Mouse (Mus musculus): ENCODE data around the gene Lrp1. TPM values are rescaled to one million over a fixed set of nuclear protein-coding genes. Genes with fewer than 3 reads are reported as not detected.
"Not testable (repeated sequence)": the region's sequence is repeated elsewhere in the genome, so short reads cannot be mapped to it uniquely, and the experiment has no call there.

Lrp1 gene
- polyA plus RNA-seq, 1 experiment from 2014 or later: 34.6 TPM

GRCm38 (mm10) chr10:127657617-127658016 lies 36.7 kb upstream of the Lrp1 start:
- not testable (repeated sequence) for H3K4me2 ChIP-seq; H3K36me3 ChIP-seq (ENCODE audit: control insufficient read depth, insufficient read depth, low read length); ATAC-seq (replicated peaks; ENCODE audit: insufficient number of reproducible peaks, low FRiP score, low TSS enrichment); H3K9me3 ChIP-seq (replicated peaks; ENCODE audit: control insufficient read depth, low read length); H3K9ac ChIP-seq (ENCODE audit: low read depth, low read length); H3K27me3 ChIP-seq (ENCODE audit: control insufficient read depth, insufficient read depth, low read length); H3K27ac ChIP-seq (ENCODE audit: low read depth, low read length); H3K4me3 ChIP-seq (ENCODE audit: low read depth, low read length)
- H3K4me1 ChIP-seq (ENCODE audit: control insufficient read depth, insufficient read depth, low read length): peaks cover 24% of the 10 kb centered on the region
- WGBS (ENCODE audit: insufficient replicate concordance): 42% methylated on average over 6 of the region's 6 CpGs

GRCm38 (mm10) chr10:127654970-127655579 lies 34.1 kb upstream of the Lrp1 start:
- peaks cover 16% of the 10 kb centered on the region for H3K36me3 ChIP-seq (ENCODE audit: control insufficient read depth, insufficient read depth, low read length)
- H3K4me1 ChIP-seq (ENCODE audit: control insufficient read depth, insufficient read depth, low read length): peaks cover 3% of the 10 kb centered on the region
- H3K27me3 ChIP-seq (ENCODE audit: control insufficient read depth, insufficient read depth, low read length): no peaks in the 10 kb centered on the region
- no peaks in the 10 kb centered on the region for H3K9me3 ChIP-seq (replicated peaks; ENCODE audit: control insufficient read depth, low read length)
- no peak overlapping the region for H3K27ac ChIP-seq (ENCODE audit: low read depth, low read length)
- H3K4me3 ChIP-seq (ENCODE audit: low read depth, low read length): no peak overlapping the region
- 73% methylated on average over 16 of the region's 16 CpGs for WGBS (ENCODE audit: insufficient replicate concordance)
- no peak overlapping the region for H3K4me2 ChIP-seq
- no peak for ATAC-seq (replicated peaks; ENCODE audit: insufficient number of reproducible peaks, low FRiP score, low TSS enrichment)
- H3K9ac ChIP-seq (ENCODE audit: low read depth, low read length): no peak overlapping the region

DNA sequence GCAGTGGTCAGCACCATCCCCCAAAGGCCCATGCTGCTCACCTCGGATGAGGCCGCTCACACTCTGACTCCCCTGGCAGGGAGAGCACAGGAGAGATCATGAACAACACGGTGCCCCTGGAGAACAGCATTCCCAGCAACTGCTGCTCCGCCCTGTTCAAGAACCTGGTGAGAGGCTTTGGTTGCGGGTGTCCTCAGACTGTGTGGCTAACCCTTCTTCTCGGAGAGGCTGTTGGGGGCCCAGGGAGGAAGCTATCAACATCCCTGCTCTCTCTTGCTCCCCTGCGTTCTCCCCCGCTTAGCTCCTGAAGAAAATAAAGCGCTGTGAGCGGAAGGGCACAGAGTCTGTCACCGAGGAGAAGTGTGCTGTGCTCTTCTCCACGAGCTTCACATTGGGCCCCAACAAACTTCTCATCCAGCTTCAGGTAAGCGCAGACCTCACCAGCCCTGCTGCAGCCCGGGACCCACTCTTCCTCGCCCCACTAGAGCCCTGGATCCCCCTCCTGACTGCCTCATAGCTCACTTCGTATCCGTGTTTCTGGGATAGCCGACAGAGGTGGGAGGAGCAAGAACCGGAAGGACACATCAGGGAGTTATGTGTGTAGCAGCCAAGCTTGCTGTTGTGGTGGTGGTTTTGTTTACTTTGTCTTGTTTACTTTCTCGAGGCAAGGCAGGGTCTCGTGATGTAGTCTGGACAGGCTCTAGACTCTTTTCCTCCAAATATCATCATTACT lies 32.1 kb upstream of the Lrp1 start:
- Histone ChIP-seq H3K36me3 (ENCODE audit: control insufficient read depth, insufficient read depth, low read length) (peaks cover 16% of the 10 kb centered on the region), H3K27me3 (ENCODE audit: control insufficient read depth, insufficient read depth, low read length) (no peaks in the 10 kb centered on the region), H3K9me3 (replicated peaks; ENCODE audit: control insufficient read depth, low read length) (no peaks in the 10 kb centered on the region), H3K27ac (ENCODE audit: low read depth, low read length) (no peak overlapping the region), H3K9ac (ENCODE audit: low read depth, low read length) (no peak overlapping the region), H3K4me3 (ENCODE audit: low read depth, low read length) (peak overlapping the region; percentile 14; the same call in 1 of the 2 replicates), H3K4me1 (ENCODE audit: control insufficient read depth, insufficient read depth, low read length) (peaks cover 3% of the 10 kb centered on the region), H3K4me2 (no peak overlapping the region)
- no peak for ATAC-seq (replicated peaks; ENCODE audit: insufficient number of reproducible peaks, low FRiP score, low TSS enrichment)
- WGBS (ENCODE audit: insufficient replicate concordance): 37% methylated on average over 21 of the region's 21 CpGs

DNA sequence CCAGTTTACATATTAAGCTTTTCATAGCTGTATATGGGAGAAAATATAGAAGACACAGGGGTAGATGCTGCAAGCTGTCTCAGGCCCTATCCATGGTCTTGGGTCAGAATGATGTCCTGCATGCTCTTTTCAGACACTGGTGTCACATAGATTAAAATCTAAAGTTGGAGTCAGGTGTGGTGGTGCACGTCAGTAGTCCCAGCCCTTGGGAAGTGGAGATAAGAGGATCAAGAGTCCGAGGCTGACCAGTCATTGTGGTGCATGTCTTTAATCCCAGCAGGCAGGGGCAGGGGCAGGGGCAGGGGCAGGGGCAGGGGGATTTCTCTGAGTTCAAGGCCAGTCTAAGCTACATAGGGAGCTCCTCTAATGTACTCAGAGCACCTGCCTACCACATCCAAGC lies 24.8 kb upstream of the Lrp1 start:
- Histone ChIP-seq H3K27me3 (ENCODE audit: control insufficient read depth, insufficient read depth, low read length) (no peaks in the 10 kb centered on the region), H3K4me1 (ENCODE audit: control insufficient read depth, insufficient read depth, low read length) (peaks cover 12% of the 10 kb centered on the region), H3K9ac (ENCODE audit: low read depth, low read length) (no peak overlapping the region), H3K4me2 (no peak overlapping the region), H3K27ac (ENCODE audit: low read depth, low read length) (no peak overlapping the region), H3K4me3 (ENCODE audit: low read depth, low read length) (no peak overlapping the region), H3K9me3 (replicated peaks; ENCODE audit: control insufficient read depth, low read length) (no peaks in the 10 kb centered on the region), H3K36me3 (ENCODE audit: control insufficient read depth, insufficient read depth, low read length) (peaks cover under 1% of the 10 kb centered on the region)
- 44% methylated on average over 2 of the region's 2 CpGs for WGBS (ENCODE audit: insufficient replicate concordance)
- ATAC-seq (replicated peaks; ENCODE audit: insufficient number of reproducible peaks, low FRiP score, low TSS enrichment): no peak

GRCm38 (mm10) chr10:127643553-127644238 lies 22.7 kb upstream of the Lrp1 start:
- Histone ChIP-seq H3K4me3 (ENCODE audit: low read depth, low read length) (peak overlapping the region; percentile 69), H3K27ac (ENCODE audit: low read depth, low read length) (peak overlapping the region; percentile 91), H3K9me3 (replicated peaks; ENCODE audit: control insufficient read depth, low read length) (no peaks in the 10 kb centered on the region), H3K36me3 (ENCODE audit: control insufficient read depth, insufficient read depth, low read length) (no peaks in the 10 kb centered on the region), H3K9ac (ENCODE audit: low read depth, low read length) (peak overlapping the region; percentile 86), H3K4me1 (ENCODE audit: control insufficient read depth, insufficient read depth, low read length) (peaks cover 12% of the 10 kb centered on the region), H3K4me2 (peak overlapping the region; percentile 94), H3K27me3 (ENCODE audit: control insufficient read depth, insufficient read depth, low read length) (no peaks in the 10 kb centered on the region)
- ATAC-seq (replicated peaks; ENCODE audit: insufficient number of reproducible peaks, low FRiP score, low TSS enrichment): peak; percentile 77
- WGBS (ENCODE audit: insufficient replicate concordance): 1% methylated on average over 25 of the region's 25 CpGs

DNA sequence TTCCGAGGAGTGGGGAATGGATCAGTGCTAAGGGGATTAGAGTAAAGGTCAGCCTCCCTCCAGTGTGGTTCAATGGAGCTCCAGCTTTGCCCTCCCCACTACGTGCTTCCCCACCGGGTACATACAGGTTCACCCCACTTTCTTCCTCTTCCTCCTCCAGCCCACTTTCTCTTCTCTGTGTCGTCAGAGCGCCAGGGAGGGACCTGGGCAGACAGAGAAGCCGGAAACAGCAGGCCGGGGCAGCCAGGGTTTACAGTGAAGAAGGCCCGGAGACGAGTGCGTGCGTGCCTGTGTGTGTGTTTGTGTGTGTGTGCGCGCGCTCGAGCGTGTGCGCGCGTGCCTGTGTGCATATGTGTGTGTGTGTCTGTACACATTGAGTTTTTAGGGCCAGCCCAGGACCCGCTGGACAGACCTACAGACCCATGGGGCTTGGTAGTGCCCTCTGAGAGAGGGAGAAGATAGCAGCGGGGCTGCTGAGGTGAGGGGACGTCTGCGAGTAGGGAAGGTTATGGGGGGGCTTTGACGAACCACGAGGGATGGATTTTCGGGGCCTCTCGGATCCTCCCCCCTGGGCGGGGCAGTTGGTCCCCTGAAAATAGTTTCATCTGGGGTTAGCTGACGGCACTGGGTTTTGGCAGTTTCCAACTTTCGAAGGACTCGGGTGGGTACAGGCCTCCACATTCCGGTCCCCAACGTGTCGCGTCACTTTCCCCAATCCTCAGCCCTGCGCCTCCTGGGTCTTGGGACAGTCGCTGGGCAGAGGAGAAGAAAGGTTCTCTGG lies 22.0 kb upstream of the Lrp1 start, which contains the start of gene Stat6:
Gene Stat6, plus strand, starts transcription at position 215 of the 781 bp plus-strand sequence.
- WGBS (ENCODE audit: insufficient replicate concordance): 3% methylated on average over 36 of the region's 37 CpGs
- ATAC-seq (replicated peaks; ENCODE audit: insufficient number of reproducible peaks, low FRiP score, low TSS enrichment): peak; percentile 61
- H3K27me3 ChIP-seq (ENCODE audit: control insufficient read depth, insufficient read depth, low read length): no peaks in the 10 kb centered on the region

DNA sequence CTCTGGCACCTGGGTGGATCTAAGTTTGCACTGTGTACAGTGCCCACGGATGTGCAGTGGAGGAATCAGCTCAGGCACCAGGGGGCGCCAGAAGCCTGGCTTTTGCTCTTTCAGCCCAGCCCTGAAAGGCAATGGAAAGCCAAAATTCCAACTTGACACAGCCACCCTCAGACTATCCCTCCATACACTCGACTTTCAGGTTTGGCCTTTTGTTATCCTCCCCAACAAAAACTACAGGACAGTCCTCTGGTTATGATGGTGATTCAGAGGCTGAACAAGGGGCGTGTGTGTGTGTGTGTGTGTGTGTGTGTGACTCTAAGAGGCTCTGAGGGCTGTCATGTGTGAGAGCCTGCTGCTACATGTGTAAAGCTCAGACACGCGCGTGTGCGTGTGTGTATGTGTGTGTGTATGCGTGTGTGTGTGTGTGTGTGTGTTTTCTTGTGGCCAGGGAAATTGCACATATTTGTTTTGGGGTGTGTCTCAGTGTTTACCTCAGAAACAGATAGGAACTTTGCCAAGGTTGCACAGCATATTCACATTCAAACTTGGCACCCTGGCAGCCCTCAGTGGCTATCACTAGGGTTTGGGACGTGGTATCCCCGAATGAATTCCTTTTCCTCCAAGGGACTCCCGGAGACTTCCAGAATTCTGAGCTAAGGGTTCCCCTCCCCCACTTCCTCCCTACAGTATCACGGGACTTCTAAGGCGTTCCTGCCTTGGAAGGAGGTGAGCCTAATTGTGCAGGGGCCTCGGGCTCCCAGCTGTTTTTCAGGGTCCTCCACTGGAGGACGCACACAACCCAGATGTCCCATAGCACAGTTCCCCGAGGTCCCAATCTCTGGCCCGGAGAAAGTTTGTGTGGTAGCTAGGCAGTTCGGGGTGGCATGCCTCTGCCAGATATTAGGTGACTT lies 21.2 kb upstream of the Lrp1 start:
- H3K4me2 ChIP-seq: peak overlapping the region; percentile 94
- H3K27ac ChIP-seq (ENCODE audit: low read depth, low read length): peak overlapping the region; percentile 91
- 7% methylated on average over 19 of the region's 19 CpGs for WGBS (ENCODE audit: insufficient replicate concordance)
- no peaks in the 10 kb centered on the region for H3K27me3 ChIP-seq (ENCODE audit: control insufficient read depth, insufficient read depth, low read length)
- H3K9me3 ChIP-seq (replicated peaks; ENCODE audit: control insufficient read depth, low read length): no peaks in the 10 kb centered on the region
- peak overlapping the region; percentile 69 for H3K4me3 ChIP-seq (ENCODE audit: low read depth, low read length)
- no peaks in the 10 kb centered on the region for H3K36me3 ChIP-seq (ENCODE audit: control insufficient read depth, insufficient read depth, low read length)
- peaks cover 12% of the 10 kb centered on the region for H3K4me1 ChIP-seq (ENCODE audit: control insufficient read depth, insufficient read depth, low read length)
- peak; percentile 64 for ATAC-seq (replicated peaks; ENCODE audit: insufficient number of reproducible peaks, low FRiP score, low TSS enrichment)
- peak overlapping the region; percentile 86 for H3K9ac ChIP-seq (ENCODE audit: low read depth, low read length)

More for the DNA sequence above, 22.0 kb upstream of the Lrp1 start, which contains the start of gene Stat6:
- Histone ChIP-seq H3K9ac (ENCODE audit: low read depth, low read length) (peak within 1 kb of the TSS; percentile 86), H3K4me2 (peak within 1 kb of the TSS; percentile 94), H3K9me3 (replicated peaks; ENCODE audit: control insufficient read depth, low read length) (no peaks in the 10 kb centered on the region), H3K36me3 (ENCODE audit: control insufficient read depth, insufficient read depth, low read length) (no peaks in the 10 kb centered on the region), H3K27ac (ENCODE audit: low read depth, low read length) (peak within 1 kb of the TSS; percentile 91), H3K4me3 (ENCODE audit: low read depth, low read length) (peak within 1 kb of the TSS; percentile 69), H3K4me1 (ENCODE audit: control insufficient read depth, insufficient read depth, low read length) (peaks cover 12% of the 10 kb centered on the region)

Measured in heart, embryonic 11.5 days (tissue).